Mouse (Mus musculus) regulatory T cell (primary cell): ENCODE results near the gene Inhbe.

Source experiments
- in situ Hi-C: fragments of 300-600 bp; cut with MboI, MseI; formaldehyde crosslinking; loops from one replicate; pipeline ENCODE4 v1.15.1; 2025; ENCODE audit warnings: high pct_unique_total_duplicates

Inhbe gene

GRCm38 (mm10) chr10:127346173-127346572, 8.0 kb downstream of the Inhbe start:
- in situ Hi-C loops = no loop called here

- in situ Hi-C loops = no loop called here
These were observed 11.2 kb downstream of the Inhbe start for GRCm38 (mm10) chr10:127343029-127343428.

- in situ Hi-C loops = no loop called here
These were observed 12.1 kb downstream of the Inhbe start, which contains the start of gene Gli1 for GRCm38 (mm10) chr10:127341891-127342639. Gli1 (minus strand) TSS chr10:127341974.

- in situ Hi-C loops = no loop called here
These were observed 12.9 kb downstream of the Inhbe start for GRCm38 (mm10) chr10:127341360-127341690.

- in situ Hi-C loops = no loop called here
These were observed 13.4 kb downstream of the Inhbe start for GRCm38 (mm10) chr10:127340577-127341359.

GRCm38 (mm10) chr10:127339683-127340576, 14.3 kb downstream of the Inhbe start:
- in situ Hi-C loops = no loop called here

GRCm38 (mm10) chr10:127338930-127339682, 15.1 kb downstream of the Inhbe start:
- in situ Hi-C loops = no loop called here

GRCm38 (mm10) chr10:127337536-127338099, 16.6 kb downstream of the Inhbe start:
- in situ Hi-C loops = no loop called here

- in situ Hi-C loops = no loop called here
These were observed 17.3 kb downstream of the Inhbe start for GRCm38 (mm10) chr10:127336952-127337351.

- in situ Hi-C loops = no loop called here
These were observed 18.9 kb downstream of the Inhbe start for GRCm38 (mm10) chr10:127335271-127335670.

- in situ Hi-C loops = no loop called here
These were observed 21.1 kb downstream of the Inhbe start for GRCm38 (mm10) chr10:127333152-127333551.

GRCm38 (mm10) chr10:127332211-127332874, 21.9 kb downstream of the Inhbe start:
- in situ Hi-C loops = no loop called here

- in situ Hi-C loops = no loop called here
These were observed 24.0 kb downstream of the Inhbe start for GRCm38 (mm10) chr10:127330212-127330611.

GRCm38 (mm10) chr10:127327461-127328145, 26.6 kb downstream of the Inhbe start:
- in situ Hi-C loops = no loop called here

GRCm38 (mm10) chr10:127326828-127327227, 27.4 kb downstream of the Inhbe start:
- in situ Hi-C loops = no loop called here

- in situ Hi-C loops = no loop called here
These were observed 28.0 kb downstream of the Inhbe start for GRCm38 (mm10) chr10:127326017-127326801.

GRCm38 (mm10) chr10:127325454-127326016, 28.7 kb downstream of the Inhbe start:
- in situ Hi-C loops = no loop called here

GRCm38 (mm10) chr10:127324495-127324894, 29.7 kb downstream of the Inhbe start:
- in situ Hi-C loops = loop anchor here (5.0 kb wide), 2 partner anchors 42 to 763 kb away; no protein-coding TSS in a partner anchor
